Comparison of ENCODE assay signal across 17 mouse cellular contexts in the genomic region with DNA sequence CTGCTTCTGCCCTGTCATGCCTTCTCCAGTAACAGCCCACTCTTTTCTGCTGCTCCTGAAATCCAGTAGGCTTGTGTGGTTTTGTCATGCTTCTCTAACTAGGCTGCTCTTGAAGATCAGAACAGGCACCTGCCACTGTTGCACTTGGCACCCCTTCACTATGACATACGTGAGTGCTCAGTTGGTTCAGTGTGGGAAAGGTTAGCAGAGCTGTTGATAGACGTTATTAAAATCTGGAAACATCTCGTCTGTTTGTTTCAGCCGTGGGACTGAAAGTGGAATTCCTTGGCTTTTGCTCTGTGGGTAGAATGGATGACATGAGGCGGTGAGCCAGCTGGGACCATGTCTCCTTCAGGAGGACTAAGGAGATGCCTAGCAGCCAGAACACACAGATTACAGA. TPM values are rescaled to one million over a fixed set of nuclear protein-coding genes. Genes with fewer than 3 reads are reported as not detected.
"Had no signal": no experiment of that assay in that cellular context is flagged by ENCODE, and none has a peak within 500 bp of the region (broad histone marks: within the 10 kb centered on the region; RNA-seq: fewer than 3 reads in every experiment).

No protein-coding gene starts in this region.

- DNase-seq: kidney, postnatal 36 days; liver, embryonic 13.5 days; liver, postnatal 0 days; lung, postnatal 14 days; retina, postnatal 1 day; right cerebral cortex, postnatal 4 days; spleen, adult 18-20 months; thymus, adult 18-20 months; thymus, postnatal 25 days had no signal

- H3K9ac ChIP-seq: limb, embryonic 15.5 days; liver, embryonic 13.5 days; liver, postnatal 0 days; lung, embryonic 15.5 days; midbrain, embryonic 15.5 days; neural tube, embryonic 12.5 days had no signal

- H3K27me3 ChIP-seq: limb, embryonic 15.5 days; liver, embryonic 13.5 days; lung, embryonic 15.5 days; midbrain, embryonic 15.5 days; neural tube, embryonic 12.5 days had no signal

- ATAC-seq: liver, postnatal 0 days; midbrain, embryonic 15.5 days had no signal

- H3K27ac ChIP-seq: kidney, postnatal 0 days; limb, embryonic 15.5 days; liver, embryonic 13.5 days; lung, embryonic 15.5 days; macrophage; midbrain, embryonic 15.5 days; neural tube, embryonic 12.5 days had no signal

- H3K4me1 ChIP-seq: limb, embryonic 15.5 days; liver, embryonic 13.5 days; lung, embryonic 15.5 days; midbrain, embryonic 15.5 days; neural tube, embryonic 12.5 days had no signal

- H3K36me3 ChIP-seq: limb, embryonic 15.5 days; liver, embryonic 13.5 days; lung, embryonic 15.5 days; midbrain, embryonic 15.5 days had no signal

- H3K4me3 ChIP-seq: limb, embryonic 15.5 days; liver, embryonic 13.5 days; lung, embryonic 15.5 days; megakaryocyte, embryonic 14.5 days; midbrain, embryonic 15.5 days; neural tube, embryonic 12.5 days had no signal

RNA-seq across cellular contexts. Expression of a gene that starts 39.8 kb away (rescaled TPM):
- total RNA-seq: monocyte, adult 5-6 weeks had no signal
